Mouse (Mus musculus) testis, adult 2 months (tissue): ENCODE measurements around the gene Gon4l.

Experiments
- CTCF ChIP-seq: fragments of 200-500 bp; IDR thresholded peaks from 2 replicates; pipeline ENCODE4 v1.5.1; 2012; ENCODE audit warnings: low read depth, mild to moderate bottlenecking, inconsistent platforms, low read length, moderate library complexity; ENCODE audit not compliant: control insufficient read depth, insufficient read depth, insufficient replicate concordance
- POLR2A ChIP-seq: fragments of 200-500 bp; IDR thresholded peaks from 2 replicates; pipeline ENCODE4 v1.6.1; 2012; ENCODE audit warnings: low read depth, mild to moderate bottlenecking, inconsistent platforms, low read length, moderate library complexity; ENCODE audit not compliant: control insufficient read depth

GRCm38 (mm10) chr3:88914384-88914810 is 79.4 kb downstream of the Gon4l start:
- TF ChIP-seq POLR2A (no peak), CTCF (no peak)
